Mouse (Mus musculus) neural tube, embryonic 13.5 days (tissue): ENCODE data around the gene Gtf2h1. TPM values are rescaled to one million over a fixed set of nuclear protein-coding genes. Genes with fewer than 3 reads are reported as not detected.
A peak's percentile ranks its signal among the peaks of the same experiment; 100 is the strongest.

ENCODE experiments used
- ATAC-seq: fragments of 200-750 bp; cut with Nextera tagmentation; 2 replicates; pipeline ENCODE4 v1.8.0; 2017; ENCODE audit warnings: low read depth, mild to moderate bottlenecking, moderate TSS enrichment, moderate library complexity
- H3K27ac ChIP-seq: fragments of 300-500 bp; sonication (generic); replicated peaks from 2 replicates; pipeline ENCODE4 v1.5.1; 2015; ENCODE audit warnings: moderate library complexity, mild to moderate bottlenecking, inconsistent platforms
- H3K27me3 ChIP-seq: fragments of 300-500 bp; sonication (generic); 2 replicates; pipeline ENCODE4 v1.6.1; 2015; ENCODE audit warnings: mild to moderate bottlenecking, inconsistent platforms
- H3K36me3 ChIP-seq: fragments of 300-500 bp; sonication (generic); 2 replicates; pipeline ENCODE4 v1.6.1; 2015; ENCODE audit warnings: mild to moderate bottlenecking, inconsistent platforms
- H3K4me1 ChIP-seq: fragments of 300-500 bp; sonication (generic); replicated peaks from 2 replicates; pipeline ENCODE4 v1.6.1; 2015; ENCODE audit warnings: inconsistent platforms
- H3K4me2 ChIP-seq: fragments of 300-500 bp; sonication (generic); 2 replicates; pipeline ENCODE4 v1.6.1; 2015; ENCODE audit warnings: inconsistent platforms, mild to moderate bottlenecking, moderate library complexity
- H3K4me3 ChIP-seq: fragments of 300-500 bp; sonication (generic); 2 replicates; pipeline ENCODE4 v1.5.1; 2015; ENCODE audit warnings: mild to moderate bottlenecking, inconsistent platforms
- H3K9ac ChIP-seq: fragments of 300-500 bp; sonication (generic); 2 replicates; pipeline ENCODE4 v1.6.1; 2015; ENCODE audit warnings: moderate library complexity, mild to moderate bottlenecking, inconsistent platforms
- H3K9me3 ChIP-seq: fragments of 300-500 bp; sonication (generic); 2 replicates; pipeline ENCODE4 v1.6.1; 2016; ENCODE audit warnings: inconsistent platforms
- WGBS: fragments of 180-500 bp; shearing (Covaris S2); methylation state at CpG from one replicate; pipeline ENCODE4 v1.1.7; 2015; 5-methylcytosine and 5-hydroxymethylcytosine counted together
- polyA plus RNA-seq: library from polyadenylated mRNA; unstranded; fragments of >200 nt; fragmentation: Nextera tagmentation; extraction: Ambion mirVana; gene quantifications from 2 replicates; pipeline ENCODE4 v1.2.1, GENCODE M21; 2015

Gtf2h1 gene
- 38.2 and 44.4 TPM in 2 replicates for polyA plus RNA-seq

GRCm38 (mm10) chr7:46795287-46796205, at the start of gene Gtf2h1, which contains the start of gene Hps5:
Gene Gtf2h1, plus strand, starts transcription at chr7:46796103.
Gene Hps5, minus strand, starts transcription at chr7:46796064.
- WGBS = under 1% methylated on average over 70 of the region's 75 CpGs
- H3K4me1 ChIP-seq = peaks cover 32% of the 10 kb centered on the region
- no peaks in the 10 kb centered on the region for H3K9me3 ChIP-seq
- peak; percentile 99 for ATAC-seq
- H3K36me3 ChIP-seq = peaks cover 15% of the 10 kb centered on the region
- H3K4me2 ChIP-seq = peak within 1 kb of the TSS; percentile 96
- H3K27ac ChIP-seq = peak within 1 kb of the TSS; percentile 87
- H3K27me3 ChIP-seq = no peaks in the 10 kb centered on the region
- H3K9ac ChIP-seq = peak within 1 kb of the TSS; percentile 95
- peak within 1 kb of the TSS; percentile 94 for H3K4me3 ChIP-seq

GRCm38 (mm10) chr7:46746381-46746780, 49.5 kb upstream of the Gtf2h1 start:
- no peak for ATAC-seq
- Histone ChIP-seq H3K4me1 (no peaks in the 10 kb centered on the region), H3K9me3 (no peaks in the 10 kb centered on the region), H3K27ac (no peak overlapping the region), H3K36me3 (no peaks in the 10 kb centered on the region), H3K27me3 (no peaks in the 10 kb centered on the region), H3K9ac (no peak overlapping the region), H3K4me3 (no peak overlapping the region), H3K4me2 (no peak overlapping the region)
- WGBS = 93% methylated on average over 7 of the region's 7 CpGs

GRCm38 (mm10) chr7:46748459-46748858, 47.4 kb upstream of the Gtf2h1 start:
- ATAC-seq = no peak
- no peaks in the 10 kb centered on the region for H3K36me3 ChIP-seq
- no peaks in the 10 kb centered on the region for H3K9me3 ChIP-seq
- no peaks in the 10 kb centered on the region for H3K27me3 ChIP-seq
- no peak overlapping the region for H3K9ac ChIP-seq
- no peak overlapping the region for H3K27ac ChIP-seq
- no peak overlapping the region for H3K4me3 ChIP-seq
- no peaks in the 10 kb centered on the region for H3K4me1 ChIP-seq
- H3K4me2 ChIP-seq = no peak overlapping the region
- WGBS = 28% methylated on average over 3 of the region's 3 CpGs

GRCm38 (mm10) chr7:46751490-46751889, 44.4 kb upstream of the Gtf2h1 start, which contains the start of gene Saa2:
Gene Saa2, plus strand, starts transcription at chr7:46751790.
- H3K4me3 ChIP-seq = no peak within 1 kb of the TSS
- no peaks in the 10 kb centered on the region for H3K4me1 ChIP-seq
- H3K4me2 ChIP-seq = no peak within 1 kb of the TSS
- no peak within 1 kb of the TSS for H3K27ac ChIP-seq
- H3K27me3 ChIP-seq = no peaks in the 10 kb centered on the region
- H3K9ac ChIP-seq = no peak within 1 kb of the TSS
- H3K9me3 ChIP-seq = no peaks in the 10 kb centered on the region
- ATAC-seq = no peak
- WGBS = 73% methylated on average over 3 of the region's 3 CpGs
- H3K36me3 ChIP-seq = no peaks in the 10 kb centered on the region

- no peak for ATAC-seq
- Histone ChIP-seq H3K27ac (no peak overlapping the region), H3K27me3 (no peaks in the 10 kb centered on the region), H3K4me2 (no peak overlapping the region), H3K9ac (no peak overlapping the region), H3K9me3 (no peaks in the 10 kb centered on the region), H3K4me1 (no peaks in the 10 kb centered on the region), H3K4me3 (no peak overlapping the region), H3K36me3 (peaks cover 83% of the 10 kb centered on the region)
- 73% methylated on average over 11 of the region's 11 CpGs for WGBS
Measured at GRCm38 (mm10) chr7:46761049-46761795, 34.7 kb upstream of the Gtf2h1 start.

GRCm38 (mm10) chr7:46762601-46763000, 33.3 kb upstream of the Gtf2h1 start:
- no peak for ATAC-seq
- H3K27me3 ChIP-seq = no peaks in the 10 kb centered on the region
- H3K36me3 ChIP-seq = peaks cover 94% of the 10 kb centered on the region
- H3K4me2 ChIP-seq = no peak overlapping the region
- H3K9me3 ChIP-seq = no peaks in the 10 kb centered on the region
- 93% methylated on average over 5 of the region's 5 CpGs for WGBS
- H3K27ac ChIP-seq = no peak overlapping the region
- H3K9ac ChIP-seq = no peak overlapping the region
- H3K4me3 ChIP-seq = no peak overlapping the region
- no peaks in the 10 kb centered on the region for H3K4me1 ChIP-seq

GRCm38 (mm10) chr7:46764672-46765071, 31.2 kb upstream of the Gtf2h1 start:
- Histone ChIP-seq H3K9ac (no peak overlapping the region), H3K27ac (no peak overlapping the region), H3K9me3 (no peaks in the 10 kb centered on the region), H3K27me3 (no peaks in the 10 kb centered on the region), H3K4me1 (no peaks in the 10 kb centered on the region), H3K36me3 (peaks cover 96% of the 10 kb centered on the region), H3K4me3 (no peak overlapping the region), H3K4me2 (no peak overlapping the region)
- ATAC-seq = no peak
- WGBS = 92% methylated on average over 8 of the region's 8 CpGs

GRCm38 (mm10) chr7:46767371-46767770, 28.5 kb upstream of the Gtf2h1 start:
- Histone ChIP-seq H3K9ac (no peak overlapping the region), H3K9me3 (no peaks in the 10 kb centered on the region), H3K4me1 (no peaks in the 10 kb centered on the region), H3K27me3 (no peaks in the 10 kb centered on the region), H3K36me3 (peaks cover 89% of the 10 kb centered on the region), H3K27ac (no peak overlapping the region), H3K4me3 (no peak overlapping the region), H3K4me2 (no peak overlapping the region)
- no peak for ATAC-seq

GRCm38 (mm10) chr7:46768451-46768850, 27.5 kb upstream of the Gtf2h1 start:
- no peaks in the 10 kb centered on the region for H3K27me3 ChIP-seq
- WGBS = 92% methylated on average over 7 of the region's 7 CpGs
- H3K9me3 ChIP-seq = no peaks in the 10 kb centered on the region
- no peaks in the 10 kb centered on the region for H3K4me1 ChIP-seq
- no peak overlapping the region for H3K4me3 ChIP-seq
- H3K9ac ChIP-seq = no peak overlapping the region
- H3K27ac ChIP-seq = no peak overlapping the region
- H3K36me3 ChIP-seq = peaks cover 88% of the 10 kb centered on the region
- H3K4me2 ChIP-seq = no peak overlapping the region
- ATAC-seq = no peak

GRCm38 (mm10) chr7:46770706-46771105, 25.2 kb upstream of the Gtf2h1 start:
- no peaks in the 10 kb centered on the region for H3K27me3 ChIP-seq
- H3K36me3 ChIP-seq = peaks cover 90% of the 10 kb centered on the region
- no peak overlapping the region for H3K27ac ChIP-seq
- H3K4me3 ChIP-seq = no peak overlapping the region
- H3K9ac ChIP-seq = no peak overlapping the region
- WGBS = 67% methylated on average over 4 of the region's 4 CpGs
- H3K4me1 ChIP-seq = no peaks in the 10 kb centered on the region
- no peak for ATAC-seq
- no peaks in the 10 kb centered on the region for H3K9me3 ChIP-seq
- H3K4me2 ChIP-seq = no peak overlapping the region

- Histone ChIP-seq H3K4me1 (peaks cover 10% of the 10 kb centered on the region), H3K36me3 (peaks cover 56% of the 10 kb centered on the region)
- 94% methylated on average over 5 of the region's 5 CpGs for WGBS
Measured at GRCm38 (mm10) chr7:46789177-46789849, 6.6 kb upstream of the Gtf2h1 start.

GRCm38 (mm10) chr7:46793871-46794270, 2.0 kb upstream of the Gtf2h1 start:
- Histone ChIP-seq H3K27me3 (no peaks in the 10 kb centered on the region), H3K9ac (no peak overlapping the region), H3K27ac (no peak overlapping the region), H3K9me3 (no peaks in the 10 kb centered on the region), H3K4me2 (no peak overlapping the region), H3K36me3 (peaks cover 16% of the 10 kb centered on the region), H3K4me1 (peaks cover 32% of the 10 kb centered on the region), H3K4me3 (no peak overlapping the region)
- ATAC-seq = no peak
- 91% methylated on average over 4 of the region's 4 CpGs for WGBS

More at GRCm38 (mm10) chr7:46789177-46789849, 6.6 kb upstream of the Gtf2h1 start:
- H3K4me2 ChIP-seq = no peak overlapping the region
- no peak overlapping the region for H3K4me3 ChIP-seq
- no peaks in the 10 kb centered on the region for H3K27me3 ChIP-seq
- ATAC-seq = no peak
- H3K9ac ChIP-seq = no peak overlapping the region
- H3K9me3 ChIP-seq = no peaks in the 10 kb centered on the region
- H3K27ac ChIP-seq = no peak overlapping the region
